Mouse (Mus musculus): ENCODE results near the gene Ccer2. TPM values are rescaled to one million over a fixed set of nuclear protein-coding genes. Genes with fewer than 3 reads are reported as not detected.

The Ccer2 gene
- total and polyA plus RNA-seq, 3 experiments: 0.11 TPM; not detected in 2

- Histone ChIP-seq H3K27ac (ENCODE audit: control insufficient read depth, low read depth, low read length) (no peak overlapping the region), H3K79me2 (ENCODE audit: control insufficient read depth, insufficient read depth, low read length, poor library complexity) (peaks cover 5% of the 10 kb centered on the region; the same call in 1 of the 2 replicates), H3K27me3 (ENCODE audit: control insufficient read depth in 1 of 2, insufficient read depth in 2 of 2, low read length in 2 of 2) (no peaks in the 10 kb centered on the region), H3K36me3 (ENCODE audit: control insufficient read depth in 1 of 2, insufficient read depth in 2 of 2, low read length in 2 of 2) (no peaks in the 10 kb centered on the region), H3K4me3 (ENCODE audit: control insufficient read depth in 1 of 2, insufficient read depth in 1 of 2, low read depth in 2 of 2, low read length in 2 of 2) (no peak overlapping the region), H3K4me1 (ENCODE audit: control insufficient read depth in 1 of 2, insufficient read depth in 2 of 2, low read length in 2 of 2) (peaks cover 0 to 4% of the 10 kb centered on the region in 2 experiments; a peak in 1 of 4 replicates), H3K9me3 (replicated peaks; ENCODE audit: insufficient read depth, low read length) (no peaks in the 10 kb centered on the region), H3K9ac (ENCODE audit: control insufficient read depth, low read depth, low read length, poor library complexity, severe bottlenecking) (no peak overlapping the region)
- TF ChIP-seq ZMIZ1 (IDR thresholded peaks at IDR 0.05; ENCODE audit: low read depth, low read length): no peak
- no peak for TF ChIP-seq GATA1 (IDR thresholded peaks at IDR 0.05; ENCODE audit: low read depth, low read length)
- DNase-seq (ENCODE audit: low read depth, low spot score): no peak
These were observed 16.1 kb upstream of the Ccer2 start for GRCm38 (mm10) chr7:28739829-28740228.

- Histone ChIP-seq H3K79me2 (ENCODE audit: control insufficient read depth, insufficient read depth, low read length, poor library complexity) (peaks cover 5% of the 10 kb centered on the region; the same call in 1 of the 2 replicates), H3K9me3 (replicated peaks; ENCODE audit: insufficient read depth, low read length) (no peaks in the 10 kb centered on the region), H3K9ac (ENCODE audit: control insufficient read depth, low read depth, low read length, poor library complexity, severe bottlenecking) (peak overlapping the region; percentile 86), H3K36me3 (ENCODE audit: control insufficient read depth in 1 of 2, insufficient read depth in 2 of 2, low read length in 2 of 2) (no peaks in the 10 kb centered on the region), H3K4me3 (ENCODE audit: control insufficient read depth in 1 of 2, insufficient read depth in 1 of 2, low read depth in 2 of 2, low read length in 2 of 2) (peak overlapping the region; percentile 62 to 86), H3K27ac (ENCODE audit: control insufficient read depth, low read depth, low read length) (peak overlapping the region; percentile 57), H3K27me3 (ENCODE audit: control insufficient read depth in 1 of 2, insufficient read depth in 2 of 2, low read length in 2 of 2) (no peaks in the 10 kb centered on the region), H3K4me1 (ENCODE audit: control insufficient read depth in 1 of 2, insufficient read depth in 2 of 2, low read length in 2 of 2) (peaks cover 0 to 4% of the 10 kb centered on the region in 2 experiments; a peak in 1 of 4 replicates)
- peak; percentile 56 for DNase-seq (ENCODE audit: low read depth, low spot score)
- peak; percentile 22; the same call in 1 of the 2 replicates for TF ChIP-seq KAT2A (conservative IDR thresholded peaks at IDR 0.05; ENCODE audit: low read depth, low read length)
- peak in 1 of 3 experiments; percentile 22; a peak in 1 of 6 replicates for TF ChIP-seq CTCF (IDR thresholded peaks at IDR 0.05 in 2 of 3, conservative IDR thresholded peaks at IDR 0.05 in 1 of 3; ENCODE audit: control insufficient read depth in 1 of 3, insufficient read depth in 1 of 3, low read depth in 2 of 3, low read length in 3 of 3, poor library complexity in 1 of 3, severe bottlenecking in 1 of 3)
- no peak for TF ChIP-seq POLR2AphosphoS2 (IDR thresholded peaks at IDR 0.05; ENCODE audit: low read length)
- TF ChIP-seq CHD1 (IDR thresholded peaks at IDR 0.05; ENCODE audit: low read depth, low read length): 0 out of 2 replicates have a peak, but pooled peaks have one; percentile 51
- no peak for TF ChIP-seq SMC3 (IDR thresholded peaks at IDR 0.05; ENCODE audit: low read depth, low read length)
- no peak for TF ChIP-seq HCFC1 (IDR thresholded peaks at IDR 0.05; ENCODE audit: low read depth, low read length)
- TF ChIP-seq MAX (IDR thresholded peaks at IDR 0.05; ENCODE audit: low read length): no peak
These were observed 15.0 kb upstream of the Ccer2 start for GRCm38 (mm10) chr7:28740949-28741348.

GRCm38 (mm10) chr7:28741368-28741708 is 14.6 kb upstream of the Ccer2 start:
- no peaks in the 10 kb centered on the region for H3K36me3 ChIP-seq (ENCODE audit: control insufficient read depth in 1 of 2, insufficient read depth in 2 of 2, low read length in 2 of 2)
- H3K9ac ChIP-seq (ENCODE audit: control insufficient read depth, low read depth, low read length, poor library complexity, severe bottlenecking): peak overlapping the region; percentile 86
- H3K27ac ChIP-seq (ENCODE audit: control insufficient read depth, low read depth, low read length): peak overlapping the region; percentile 57
- H3K79me2 ChIP-seq (ENCODE audit: control insufficient read depth, insufficient read depth, low read length, poor library complexity): peaks cover 5% of the 10 kb centered on the region; the same call in 1 of the 2 replicates
- no peak for DNase-seq (ENCODE audit: low read depth, low spot score)
- H3K4me1 ChIP-seq (ENCODE audit: control insufficient read depth in 1 of 2, insufficient read depth in 2 of 2, low read length in 2 of 2): peaks cover 0 to 4% of the 10 kb centered on the region in 2 experiments; a peak in 1 of 4 replicates
- no peak for TF ChIP-seq MAZ (IDR thresholded peaks at IDR 0.05; ENCODE audit: low read depth, low read length)
- no peak for TF ChIP-seq MAFK (IDR thresholded peaks at IDR 0.05; ENCODE audit: borderline replicate concordance, low read depth, low read length)
- no peak; the same call in none of the 2 replicates for TF ChIP-seq MXI1 (IDR thresholded peaks at IDR 0.05; ENCODE audit: low read depth, low read length)
- TF ChIP-seq POLR2AphosphoS5 (IDR thresholded peaks at IDR 0.05; ENCODE audit: borderline replicate concordance, low read depth, low read length): no peak
- no peak for TF ChIP-seq GABPA (IDR thresholded peaks at IDR 0.05; ENCODE audit: low read depth, low read length)
- no peak for TF ChIP-seq RCOR1 (IDR thresholded peaks at IDR 0.05; ENCODE audit: low read depth, low read length)
- TF ChIP-seq POLR2A (IDR thresholded peaks at IDR 0.05; ENCODE audit: control insufficient read depth in 1 of 2, insufficient read depth in 1 of 2, low read depth in 1 of 2, low read length in 2 of 2, poor library complexity in 1 of 2): no peak; a peak in 1 of 4 replicates
- no peak for TF ChIP-seq EP300 (IDR thresholded peaks at IDR 0.05; ENCODE audit: low read depth in 1 of 2, low read length in 2 of 2)
- TF ChIP-seq USF1 (IDR thresholded peaks at IDR 0.05; ENCODE audit: low read depth, low read length): no peak
- peak overlapping the region; percentile 62 to 86 for H3K4me3 ChIP-seq (ENCODE audit: control insufficient read depth in 1 of 2, insufficient read depth in 1 of 2, low read depth in 2 of 2, low read length in 2 of 2)
- H3K27me3 ChIP-seq (ENCODE audit: control insufficient read depth in 1 of 2, insufficient read depth in 2 of 2, low read length in 2 of 2): no peaks in the 10 kb centered on the region
- H3K9me3 ChIP-seq (replicated peaks; ENCODE audit: insufficient read depth, low read length): no peaks in the 10 kb centered on the region

Data from MEL (cell line).